Mouse (Mus musculus) embryonic facial prominence, embryonic 13.5 days (tissue): ENCODE data around the gene Slc16a9. TPM values are rescaled to one million over a fixed set of nuclear protein-coding genes. Genes with fewer than 3 reads are reported as not detected.
"Not testable (repeated sequence)": the region's sequence is repeated elsewhere in the genome, so short reads cannot be mapped to it uniquely, and the experiment has no call there.

ENCODE experiments used
- ATAC-seq: fragments of 200-750 bp; cut with Nextera tagmentation; 2 replicates; pipeline ENCODE4 v1.8.0; 2017; ENCODE audit warnings: low read depth; ENCODE audit not compliant: insufficient number of reproducible peaks, insufficient read depth, low FRiP score, low TSS enrichment
- H3K27ac ChIP-seq: fragments of 300-500 bp; sonication (generic); 2 replicates; pipeline ENCODE4 v1.5.1; 2015; ENCODE audit warnings: moderate library complexity, mild to moderate bottlenecking, inconsistent platforms
- H3K27me3 ChIP-seq: fragments of 300-500 bp; sonication (generic); 2 replicates; pipeline ENCODE4 v1.6.1; 2015; ENCODE audit warnings: mild to moderate bottlenecking, inconsistent platforms
- H3K36me3 ChIP-seq: fragments of 300-500 bp; sonication (generic); 2 replicates; pipeline ENCODE4 v1.6.1; 2015; ENCODE audit warnings: mild to moderate bottlenecking, inconsistent platforms
- H3K4me1 ChIP-seq: fragments of 300-500 bp; sonication (generic); 2 replicates; pipeline ENCODE4 v1.6.1; 2015; ENCODE audit warnings: inconsistent platforms
- H3K4me2 ChIP-seq: fragments of 300-500 bp; sonication (generic); 2 replicates; pipeline ENCODE4 v1.6.1; 2015; ENCODE audit warnings: moderate library complexity, mild to moderate bottlenecking, inconsistent platforms
- H3K4me3 ChIP-seq: fragments of 300-500 bp; sonication (generic); 2 replicates; pipeline ENCODE4 v1.5.1; 2015; ENCODE audit warnings: mild to moderate bottlenecking, inconsistent platforms
- H3K9ac ChIP-seq: fragments of 300-500 bp; sonication (generic); 2 replicates; pipeline ENCODE4 v1.6.1; 2015; ENCODE audit warnings: mild to moderate bottlenecking, inconsistent platforms
- H3K9me3 ChIP-seq: fragments of 300-500 bp; sonication (generic); 2 replicates; pipeline ENCODE4 v1.6.1; 2016; ENCODE audit warnings: inconsistent platforms
- WGBS: fragments of 180-500 bp; shearing (Covaris S2); methylation state at CpG from one replicate; pipeline ENCODE4 v1.1.7; 2015; ENCODE audit warnings: mixed read lengths; 5-methylcytosine and 5-hydroxymethylcytosine counted together
- polyA plus RNA-seq: library from polyadenylated mRNA; unstranded; fragments of >200 nt; fragmentation: Nextera tagmentation; extraction: Ambion mirVana; gene quantifications from 2 replicates; pipeline ENCODE4 v1.2.1, GENCODE M21; 2015

Gene Slc16a9
- polyA plus RNA-seq, 1 experiment from 2014 or later = 1.1 TPM

GRCm38 (mm10) chr10:70220971-70221370 lies 23.9 kb upstream of the Slc16a9 start:
- no peaks in the 10 kb centered on the region for H3K9me3 ChIP-seq
- no peak for ATAC-seq
- no peaks in the 10 kb centered on the region for H3K4me1 ChIP-seq
- H3K9ac ChIP-seq = no peak overlapping the region
- H3K27ac ChIP-seq = no peak overlapping the region
- 63% methylated on average over 5 of the region's 5 CpGs for WGBS
- H3K4me3 ChIP-seq = no peak overlapping the region
- H3K27me3 ChIP-seq = no peaks in the 10 kb centered on the region
- H3K36me3 ChIP-seq = no peaks in the 10 kb centered on the region
- H3K4me2 ChIP-seq = no peak overlapping the region

- not testable (repeated sequence) for H3K27me3 ChIP-seq, H3K36me3 ChIP-seq, H3K9me3 ChIP-seq, H3K4me2 ChIP-seq, H3K4me1 ChIP-seq, H3K27ac ChIP-seq, H3K9ac ChIP-seq, ATAC-seq, H3K4me3 ChIP-seq
- WGBS = 92% methylated on average over 8 of the region's 8 CpGs
These were observed 22.7 kb upstream of the Slc16a9 start for GRCm38 (mm10) chr10:70222231-70222630.

- Histone ChIP-seq H3K27me3 (no peaks in the 10 kb centered on the region), H3K9me3 (no peaks in the 10 kb centered on the region), H3K4me3 (no peak overlapping the region), H3K36me3 (no peaks in the 10 kb centered on the region), H3K4me2 (no peak overlapping the region), H3K9ac (no peak overlapping the region), H3K27ac (no peak overlapping the region), H3K4me1 (no peaks in the 10 kb centered on the region)
- ATAC-seq = no peak
- 79% methylated on average over 6 of the region's 6 CpGs for WGBS
These were observed 20.3 kb upstream of the Slc16a9 start for GRCm38 (mm10) chr10:70224571-70224970.

DNA sequence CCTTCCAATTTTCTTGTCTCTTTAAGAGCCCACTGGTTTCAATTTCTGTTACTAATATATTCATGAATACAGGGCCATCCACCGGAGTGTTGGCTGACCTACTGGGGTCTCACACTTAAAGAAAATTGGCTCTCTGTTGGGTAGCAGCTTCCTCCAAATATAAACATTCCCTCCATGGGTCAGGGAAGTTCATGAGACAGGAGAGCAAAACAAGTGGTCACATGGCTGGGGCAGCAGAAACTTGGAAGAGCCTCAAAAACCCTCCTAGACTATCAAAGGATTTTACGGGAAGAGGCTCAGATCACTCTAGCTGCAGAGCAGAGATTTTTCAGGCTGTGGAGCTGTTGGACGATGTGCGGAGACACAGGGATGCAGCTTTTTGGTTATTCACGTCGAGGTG lies 19.1 kb upstream of the Slc16a9 start:
- 78% methylated on average over 6 of the region's 6 CpGs for WGBS
- Histone ChIP-seq H3K9ac (no peak overlapping the region), H3K9me3 (no peaks in the 10 kb centered on the region), H3K27me3 (no peaks in the 10 kb centered on the region), H3K27ac (no peak overlapping the region), H3K4me2 (no peak overlapping the region), H3K36me3 (no peaks in the 10 kb centered on the region), H3K4me1 (no peaks in the 10 kb centered on the region), H3K4me3 (no peak overlapping the region)
- no peak for ATAC-seq

GRCm38 (mm10) chr10:70226608-70227007 lies 18.3 kb upstream of the Slc16a9 start:
- Histone ChIP-seq H3K4me2 (no peak overlapping the region), H3K4me3 (no peak overlapping the region), H3K27ac (no peak overlapping the region), H3K9me3 (no peaks in the 10 kb centered on the region), H3K27me3 (no peaks in the 10 kb centered on the region), H3K9ac (no peak overlapping the region), H3K36me3 (no peaks in the 10 kb centered on the region), H3K4me1 (no peaks in the 10 kb centered on the region)
- ATAC-seq = no peak

GRCm38 (mm10) chr10:70230352-70230751 lies 14.5 kb upstream of the Slc16a9 start:
- ATAC-seq = no peak
- Histone ChIP-seq H3K4me2 (no peak overlapping the region), H3K36me3 (no peaks in the 10 kb centered on the region), H3K4me1 (no peaks in the 10 kb centered on the region), H3K27me3 (no peaks in the 10 kb centered on the region), H3K9me3 (no peaks in the 10 kb centered on the region), H3K27ac (no peak overlapping the region), H3K4me3 (no peak overlapping the region), H3K9ac (no peak overlapping the region)
- 84% methylated on average over 6 of the region's 6 CpGs for WGBS

- Histone ChIP-seq H3K4me2 (no peak overlapping the region), H3K9me3 (no peaks in the 10 kb centered on the region), H3K9ac (no peak overlapping the region), H3K36me3 (no peaks in the 10 kb centered on the region), H3K4me1 (no peaks in the 10 kb centered on the region), H3K27ac (no peak overlapping the region), H3K27me3 (peaks cover 4% of the 10 kb centered on the region), H3K4me3 (no peak overlapping the region)
- no peak for ATAC-seq
- 67% methylated on average over 2 of the region's 2 CpGs for WGBS
These were observed 7.0 kb upstream of the Slc16a9 start for GRCm38 (mm10) chr10:70237936-70238335.

DNA sequence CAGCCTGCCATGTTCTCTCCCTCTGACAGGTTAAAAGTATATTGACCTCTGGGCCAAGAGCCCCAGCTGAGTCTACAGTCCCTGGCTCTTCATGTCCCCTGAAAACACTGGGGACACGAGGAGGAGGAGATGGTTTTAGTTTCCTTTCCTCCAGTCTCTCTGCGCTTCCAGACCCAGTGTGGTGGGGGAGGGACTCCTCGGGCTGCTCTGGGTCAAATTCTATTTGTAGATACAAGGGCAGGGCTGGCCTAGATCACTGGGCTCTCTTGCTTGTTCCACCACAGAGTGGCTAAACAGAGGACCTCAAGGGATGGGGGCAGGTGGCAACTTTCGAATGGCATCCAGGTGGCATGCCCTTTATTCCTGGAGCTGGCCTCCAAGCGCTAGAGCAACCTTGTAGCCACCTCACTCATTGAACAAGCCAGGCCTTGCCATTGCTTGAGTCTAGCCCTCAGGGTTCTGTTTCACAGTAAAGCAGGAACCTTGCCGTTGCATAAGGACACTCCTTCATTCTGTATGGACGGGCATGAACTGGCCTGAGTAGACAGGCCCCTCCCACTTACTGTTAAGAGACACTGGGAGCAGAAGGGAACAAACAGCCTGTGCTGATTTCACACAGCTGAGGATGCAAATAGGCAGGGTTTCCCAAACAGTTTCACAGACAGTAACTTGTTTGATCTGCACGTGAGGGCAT lies 2.0 kb upstream of the Slc16a9 start:
- 39% methylated on average over 8 of the region's 8 CpGs for WGBS
- Histone ChIP-seq H3K27me3 (peaks cover 42% of the 10 kb centered on the region), H3K27ac (no peak overlapping the region), H3K9me3 (no peaks in the 10 kb centered on the region), H3K36me3 (no peaks in the 10 kb centered on the region), H3K4me2 (no peak overlapping the region), H3K4me1 (peaks cover 13% of the 10 kb centered on the region), H3K9ac (no peak overlapping the region), H3K4me3 (no peak overlapping the region)
- ATAC-seq = no peak; the same call in 1 of the 2 replicates

DNA sequence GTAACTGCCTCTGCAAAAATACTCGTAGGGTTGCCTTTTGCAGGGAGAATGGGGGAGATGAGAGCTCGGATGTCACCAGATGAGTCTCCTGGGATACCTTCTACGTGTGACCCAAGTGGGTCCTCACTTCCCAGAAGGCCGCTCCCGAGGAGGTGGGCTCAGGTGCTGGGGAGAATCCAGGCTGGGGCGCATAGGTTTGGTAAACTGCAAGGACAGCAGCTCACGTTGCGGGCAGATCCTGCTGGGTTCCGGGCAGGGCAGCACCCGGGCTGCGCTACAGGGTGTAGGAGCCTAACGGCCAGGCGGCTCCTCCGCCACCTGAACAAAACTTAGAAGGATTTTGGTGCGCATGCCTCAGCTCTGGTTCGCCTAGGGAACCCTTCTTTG lies 652 bp downstream of the Slc16a9 start:
- ATAC-seq = no peak
- Histone ChIP-seq H3K9me3 (no peaks in the 10 kb centered on the region), H3K36me3 (no peaks in the 10 kb centered on the region), H3K4me1 (peaks cover 13% of the 10 kb centered on the region), H3K27ac (no peak overlapping the region), H3K9ac (peak overlapping the region; percentile 78), H3K4me2 (peak overlapping the region; percentile 93), H3K4me3 (peak overlapping the region; percentile 65), H3K27me3 (peaks cover 44% of the 10 kb centered on the region)
- 3% methylated on average over 16 of the region's 16 CpGs for WGBS

- Histone ChIP-seq H3K4me3 (peak overlapping the region; percentile 65), H3K9me3 (no peaks in the 10 kb centered on the region), H3K9ac (no peak overlapping the region; the same call in 1 of the 2 replicates), H3K27ac (no peak overlapping the region), H3K4me1 (peaks cover 13% of the 10 kb centered on the region), H3K36me3 (no peaks in the 10 kb centered on the region), H3K4me2 (peak overlapping the region; percentile 93), H3K27me3 (peaks cover 44% of the 10 kb centered on the region)
- no peak for ATAC-seq
- WGBS = 29% methylated on average over 9 of the region's 9 CpGs
These were observed 1.2 kb downstream of the Slc16a9 start for GRCm38 (mm10) chr10:70246076-70246475.

GRCm38 (mm10) chr10:70250354-70250753 lies 5.5 kb downstream of the Slc16a9 start:
- H3K9me3 ChIP-seq = no peaks in the 10 kb centered on the region
- ATAC-seq = no peak
- peaks cover 6% of the 10 kb centered on the region; the same call in 1 of the 2 replicates for H3K4me1 ChIP-seq
- WGBS = 87% methylated on average over 4 of the region's 4 CpGs
- H3K4me2 ChIP-seq = no peak overlapping the region
- H3K27me3 ChIP-seq = peaks cover 21% of the 10 kb centered on the region
- H3K9ac ChIP-seq = no peak overlapping the region
- no peaks in the 10 kb centered on the region for H3K36me3 ChIP-seq
- H3K27ac ChIP-seq = no peak overlapping the region
- H3K4me3 ChIP-seq = no peak overlapping the region

DNA sequence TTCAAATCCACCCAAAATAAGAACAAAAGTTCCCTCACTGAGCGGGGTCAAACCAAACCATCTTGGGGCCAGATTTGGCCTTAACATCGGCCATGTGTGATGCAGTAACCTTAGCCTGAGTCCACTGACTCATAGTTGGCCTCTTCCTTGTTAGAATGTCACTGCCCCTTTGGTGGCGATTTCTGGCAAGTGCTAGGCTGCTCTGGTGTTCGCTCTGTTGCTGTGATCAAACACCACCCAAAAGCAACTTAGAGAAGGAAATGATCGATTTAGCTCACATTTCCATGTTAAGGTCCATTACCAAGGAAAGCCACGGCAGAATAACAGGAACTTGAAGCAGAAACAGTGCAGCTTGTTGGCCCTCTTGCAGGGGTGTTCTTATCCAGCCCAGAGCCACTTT lies 5.9 kb downstream of the Slc16a9 start:
- H3K9me3 ChIP-seq = no peaks in the 10 kb centered on the region
- H3K27ac ChIP-seq = no peak overlapping the region
- peaks cover 16% of the 10 kb centered on the region for H3K27me3 ChIP-seq
- H3K4me1 ChIP-seq = peaks cover 4% of the 10 kb centered on the region; the same call in 1 of the 2 replicates
- 73% methylated on average over 6 of the region's 6 CpGs for WGBS
- H3K4me2 ChIP-seq = no peak overlapping the region
- H3K36me3 ChIP-seq = no peaks in the 10 kb centered on the region
- no peak for ATAC-seq
- H3K4me3 ChIP-seq = no peak overlapping the region
- no peak overlapping the region for H3K9ac ChIP-seq
